Mouse (Mus musculus) cortical plate, adult 2 months (tissue): ENCODE measurements around the gene Ccm2l.

Source experiments
- CTCF ChIP-seq: fragments of 200-500 bp; IDR thresholded peaks from 2 replicates; pipeline ENCODE4 v1.5.1; 2011; ENCODE audit warnings: mild to moderate bottlenecking, control low read depth, low read length; ENCODE audit not compliant: insufficient read depth; ENCODE audit errors: extremely low read depth
- POLR2A ChIP-seq: fragments of 200-500 bp; IDR thresholded peaks from 2 replicates; pipeline ENCODE4 v1.6.1; 2011; ENCODE audit warnings: mild to moderate bottlenecking, low read length, control low read depth; ENCODE audit not compliant: insufficient read depth; ENCODE audit errors: extremely low read depth

DNA sequence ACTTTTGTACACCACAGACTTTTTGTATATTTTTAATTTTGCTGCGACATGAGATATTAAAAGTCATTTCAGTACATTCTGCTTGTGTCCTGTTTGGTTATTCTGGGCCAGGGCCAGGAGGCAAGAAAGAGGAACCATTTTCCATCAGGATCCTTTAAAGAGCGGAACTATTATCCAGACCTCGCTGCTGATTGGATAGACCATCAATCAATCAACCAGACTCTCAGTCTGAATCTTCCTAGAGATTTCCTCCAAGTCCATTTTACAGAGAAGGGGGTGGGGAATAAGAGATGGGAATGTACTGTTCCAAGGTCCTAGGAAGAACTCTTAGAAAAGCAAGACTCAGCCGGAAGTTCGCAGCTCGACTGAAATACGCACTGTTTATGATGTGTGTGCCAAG is 5.5 kb upstream of the Ccm2l start:
- TF ChIP-seq POLR2A, result no peak
- TF ChIP-seq CTCF, result no peak
